Mouse (Mus musculus): ENCODE results near the gene Sesn2. TPM values are rescaled to one million over a fixed set of nuclear protein-coding genes. Genes with fewer than 3 reads are reported as not detected.

The Sesn2 gene
- polyA plus RNA-seq, 1 experiment = 21.5 TPM

- TF ChIP-seq MYOD1 (IDR thresholded peaks at IDR 0.05; ENCODE audit: control insufficient read depth, insufficient read length, low read depth) = no peak
- no peak for TF ChIP-seq MYOG (IDR thresholded peaks at IDR 0.05; ENCODE audit: control insufficient read depth, extremely low read depth, insufficient read length)
- TF ChIP-seq FOSL1 (IDR thresholded peaks at IDR 0.05; ENCODE audit: insufficient read depth, low read length, poor library complexity, severe bottlenecking) = no peak
- no peak for TF ChIP-seq USF1 (IDR thresholded peaks at IDR 0.05; ENCODE audit: low read depth)
- no peak for TF ChIP-seq MAX (IDR thresholded peaks at IDR 0.05)
- TF ChIP-seq CTCF (IDR thresholded peaks at IDR 0.05; ENCODE audit: control insufficient read depth, insufficient read depth, insufficient read length) = no peak
- no peak for TF ChIP-seq CEBPB (IDR thresholded peaks at IDR 0.05; ENCODE audit: low read depth)
- H3K27me3 ChIP-seq (ENCODE audit: control insufficient read depth, insufficient read depth, insufficient read length) = no peaks in the 10 kb centered on the region
- peaks cover 16% of the 10 kb centered on the region for H3K79me3 ChIP-seq (ENCODE audit: low read depth)
- H3K4me3 ChIP-seq (ENCODE audit: insufficient read depth, poor library complexity, severe bottlenecking) = no peak overlapping the region
- H3ac ChIP-seq (ENCODE audit: control insufficient read depth, insufficient read length, low read depth) = no peak overlapping the region
- peaks cover 27% of the 10 kb centered on the region for H3K79me2 ChIP-seq (ENCODE audit: control insufficient read depth, insufficient read depth)
- H3K36me3 ChIP-seq (ENCODE audit: control insufficient read depth, insufficient read depth) = peaks cover 6% of the 10 kb centered on the region
These were observed 19.9 kb upstream of the Sesn2 start for GRCm38 (mm10) chr4:132530033-132530804.

DNA sequence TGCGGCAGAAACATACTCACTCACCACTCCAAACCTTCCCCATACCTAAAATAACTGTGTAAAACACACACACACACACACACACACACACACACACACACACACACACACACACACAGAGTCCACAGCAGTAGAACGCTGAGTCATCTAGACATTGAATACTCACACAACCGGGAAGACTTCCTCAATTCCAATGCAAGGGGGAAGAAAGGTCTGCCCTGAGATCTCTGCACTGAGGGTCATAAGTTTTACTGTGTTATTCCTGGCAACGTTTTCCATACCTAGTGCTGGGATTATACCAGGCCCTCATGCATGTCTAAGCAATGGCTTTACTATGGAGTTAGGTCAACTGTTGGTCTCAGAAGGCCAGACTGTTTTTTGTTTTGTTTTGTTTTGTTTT is 19.0 kb upstream of the Sesn2 start:
- peaks cover 6% of the 10 kb centered on the region for H3K36me3 ChIP-seq (ENCODE audit: control insufficient read depth, insufficient read depth)
- no peaks in the 10 kb centered on the region for H3K27me3 ChIP-seq (ENCODE audit: control insufficient read depth, insufficient read depth, insufficient read length)
- no peak overlapping the region for H3K4me3 ChIP-seq (ENCODE audit: insufficient read depth, poor library complexity, severe bottlenecking)
- H3K79me3 ChIP-seq (ENCODE audit: low read depth) = peaks cover 16% of the 10 kb centered on the region
- TF ChIP-seq FOSL1 (IDR thresholded peaks at IDR 0.05; ENCODE audit: insufficient read depth, low read length, poor library complexity, severe bottlenecking) (no peak), USF1 (IDR thresholded peaks at IDR 0.05; ENCODE audit: low read depth) (no peak), MYOD1 (IDR thresholded peaks at IDR 0.05; ENCODE audit: control insufficient read depth, insufficient read length, low read depth) (no peak)
- H3ac ChIP-seq (ENCODE audit: control insufficient read depth, insufficient read length, low read depth) = no peak overlapping the region
- peaks cover 27% of the 10 kb centered on the region for H3K79me2 ChIP-seq (ENCODE audit: control insufficient read depth, insufficient read depth)

- no peak overlapping the region for H3ac ChIP-seq (ENCODE audit: control insufficient read depth, insufficient read length, low read depth)
- no peak overlapping the region for H3K4me3 ChIP-seq (ENCODE audit: insufficient read depth, poor library complexity, severe bottlenecking)
- H3K79me3 ChIP-seq (ENCODE audit: low read depth) = peaks cover 14% of the 10 kb centered on the region
- H3K79me2 ChIP-seq (ENCODE audit: control insufficient read depth, insufficient read depth) = peaks cover 23% of the 10 kb centered on the region
- H3K36me3 ChIP-seq (ENCODE audit: control insufficient read depth, insufficient read depth) = peaks cover 6% of the 10 kb centered on the region
- TF ChIP-seq MAX (IDR thresholded peaks at IDR 0.05) (no peak), CEBPB (IDR thresholded peaks at IDR 0.05; ENCODE audit: low read depth) (no peak), USF1 (IDR thresholded peaks at IDR 0.05; ENCODE audit: low read depth) (no peak), CTCF (IDR thresholded peaks at IDR 0.05; ENCODE audit: control insufficient read depth, insufficient read depth, insufficient read length) (no peak), FOSL1 (IDR thresholded peaks at IDR 0.05; ENCODE audit: insufficient read depth, low read length, poor library complexity, severe bottlenecking) (no peak), MYOG (IDR thresholded peaks at IDR 0.05; ENCODE audit: control insufficient read depth, extremely low read depth, insufficient read length) (no peak), MYOD1 (IDR thresholded peaks at IDR 0.05; ENCODE audit: control insufficient read depth, insufficient read length, low read depth) (no peak)
- no peaks in the 10 kb centered on the region for H3K27me3 ChIP-seq (ENCODE audit: control insufficient read depth, insufficient read depth, insufficient read length)
These were observed 17.7 kb upstream of the Sesn2 start for GRCm38 (mm10) chr4:132527917-132528522.

DNA sequence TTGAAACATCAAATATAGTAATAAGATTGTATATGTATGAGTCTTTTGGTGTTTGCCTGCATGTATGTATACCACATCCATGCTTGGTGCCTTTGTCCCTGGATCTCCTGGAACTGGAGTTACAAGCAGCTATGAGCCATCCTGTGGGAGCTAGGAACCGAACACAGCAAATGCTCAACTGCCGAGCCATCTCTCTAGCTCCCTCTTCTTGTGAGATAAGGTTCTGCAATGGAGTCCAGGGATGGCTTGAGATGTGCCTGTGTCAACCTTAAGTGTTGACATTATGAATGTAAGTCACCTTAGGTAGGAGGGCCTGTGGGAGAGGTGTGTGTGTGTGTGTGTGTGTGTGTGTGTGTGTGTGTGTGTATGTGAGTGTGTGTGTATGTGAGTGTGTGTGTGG is 16.4 kb upstream of the Sesn2 start:
- Histone ChIP-seq H3K4me3 (ENCODE audit: insufficient read depth, poor library complexity, severe bottlenecking) (no peak overlapping the region), H3K36me3 (ENCODE audit: control insufficient read depth, insufficient read depth) (peaks cover 6% of the 10 kb centered on the region), H3ac (ENCODE audit: control insufficient read depth, insufficient read length, low read depth) (no peak overlapping the region), H3K79me2 (ENCODE audit: control insufficient read depth, insufficient read depth) (peaks cover 10% of the 10 kb centered on the region), H3K27me3 (ENCODE audit: control insufficient read depth, insufficient read depth, insufficient read length) (no peaks in the 10 kb centered on the region), H3K79me3 (ENCODE audit: low read depth) (peaks cover 3% of the 10 kb centered on the region)
- TF ChIP-seq CEBPB (IDR thresholded peaks at IDR 0.05; ENCODE audit: low read depth) (no peak), CTCF (IDR thresholded peaks at IDR 0.05; ENCODE audit: control insufficient read depth, insufficient read depth, insufficient read length) (no peak), MYOG (IDR thresholded peaks at IDR 0.05; ENCODE audit: control insufficient read depth, extremely low read depth, insufficient read length) (no peak), MYOD1 (IDR thresholded peaks at IDR 0.05; ENCODE audit: control insufficient read depth, insufficient read length, low read depth) (no peak), FOSL1 (IDR thresholded peaks at IDR 0.05; ENCODE audit: insufficient read depth, low read length, poor library complexity, severe bottlenecking) (no peak), MAX (IDR thresholded peaks at IDR 0.05) (no peak), USF1 (IDR thresholded peaks at IDR 0.05; ENCODE audit: low read depth) (no peak)

- H3K36me3 ChIP-seq (ENCODE audit: control insufficient read depth, insufficient read depth) = no peaks in the 10 kb centered on the region
- TF ChIP-seq MYOD1 (IDR thresholded peaks at IDR 0.05; ENCODE audit: control insufficient read depth, insufficient read length, low read depth) = no peak
- TF ChIP-seq FOSL1 (IDR thresholded peaks at IDR 0.05; ENCODE audit: insufficient read depth, low read length, poor library complexity, severe bottlenecking) = no peak
- no peak for TF ChIP-seq MAX (IDR thresholded peaks at IDR 0.05)
- no peak for TF ChIP-seq MYOG (IDR thresholded peaks at IDR 0.05; ENCODE audit: control insufficient read depth, extremely low read depth, insufficient read length)
- TF ChIP-seq CEBPB (IDR thresholded peaks at IDR 0.05; ENCODE audit: low read depth) = no peak
- no peak for TF ChIP-seq CTCF (IDR thresholded peaks at IDR 0.05; ENCODE audit: control insufficient read depth, insufficient read depth, insufficient read length)
- TF ChIP-seq USF1 (IDR thresholded peaks at IDR 0.05; ENCODE audit: low read depth) = no peak
- H3K4me3 ChIP-seq (ENCODE audit: insufficient read depth, poor library complexity, severe bottlenecking) = no peak overlapping the region
These were observed 14.5 kb upstream of the Sesn2 start for GRCm38 (mm10) chr4:132524808-132525207.

More at GRCm38 (mm10) chr4:132524808-132525207, 14.5 kb upstream of the Sesn2 start:
- Histone ChIP-seq H3ac (ENCODE audit: control insufficient read depth, insufficient read length, low read depth) (no peak overlapping the region), H3K27me3 (ENCODE audit: control insufficient read depth, insufficient read depth, insufficient read length) (no peaks in the 10 kb centered on the region), H3K79me3 (ENCODE audit: low read depth) (no peaks in the 10 kb centered on the region), H3K79me2 (ENCODE audit: control insufficient read depth, insufficient read depth) (no peaks in the 10 kb centered on the region)

Measured in C2C12 (cell line).